ENCODE assay signal across 9 mouse cellular contexts in the genomic region with DNA sequence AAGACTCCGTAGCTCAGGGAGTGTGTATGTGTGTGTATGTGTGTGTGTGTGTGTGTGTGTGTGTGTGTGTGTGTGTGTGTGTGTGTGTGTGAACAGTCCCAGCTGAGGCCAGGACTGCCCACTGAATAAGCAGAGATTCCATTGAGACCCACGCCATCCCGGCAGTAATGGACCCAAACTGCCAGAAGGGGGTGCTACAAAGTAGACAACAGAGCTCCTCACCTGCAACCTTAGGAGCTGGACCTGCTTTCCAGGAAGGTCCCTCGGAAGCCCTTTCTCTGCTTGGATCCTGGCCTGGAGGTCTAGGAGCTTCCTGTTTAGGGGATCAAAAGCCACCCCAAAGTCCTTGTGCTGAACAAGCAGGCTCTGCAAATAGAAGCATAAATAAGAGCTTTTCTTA. TPM values are rescaled to one million over a fixed set of nuclear protein-coding genes. Genes with fewer than 3 reads are reported as not detected.
DNase-seq lines count a peak whose midpoint lies in the region; ATAC-seq lines count a peak whose summit lies in the region.
"Had no signal": no experiment of that assay in that cellular context is flagged by ENCODE, and none has a peak within 500 bp of the region (broad histone marks: within the 10 kb centered on the region; RNA-seq: fewer than 3 reads in every experiment).

No protein-coding gene starts in this region.

- ATAC-seq in hindbrain, embryonic 11.5 days (ENCODE audit: low FRiP score): no peak
- ATAC-seq in hindbrain, embryonic 16.5 days: no peak

- H3K4me2 ChIP-seq in hindbrain, embryonic 11.5 days (replicated peaks; ENCODE audit: low read depth, low read length): no peak overlapping the region
- no peak overlapping the region for H3K4me2 ChIP-seq in hindbrain, embryonic 16.5 days (ENCODE audit: low read length)
- H3K4me2 ChIP-seq: embryonic facial prominence, embryonic 15.5 days had no signal

- no peaks in the 10 kb centered on the region for H3K4me1 ChIP-seq in hindbrain, embryonic 11.5 days (replicated peaks; ENCODE audit: control insufficient read depth, insufficient read depth, low read length)
- H3K4me1 ChIP-seq in hindbrain, embryonic 16.5 days (ENCODE audit: control insufficient read depth, insufficient read depth, low read depth, low read length): peaks cover 4% of the 10 kb centered on the region; the same call in 1 of the 2 replicates
- 0 out of 2 replicates have a peak, but pooled peaks cover 6% of the 10 kb centered on the region for H3K4me1 ChIP-seq in embryonic facial prominence, embryonic 10.5 days
- H3K4me1 ChIP-seq: embryonic facial prominence, embryonic 15.5 days had no signal

- H3K9ac ChIP-seq in hindbrain, embryonic 11.5 days (ENCODE audit: low read depth, low read length): no peak overlapping the region
- H3K9ac ChIP-seq in hindbrain, embryonic 16.5 days (ENCODE audit: low read depth, low read length): no peak overlapping the region
- H3K9ac ChIP-seq: embryonic facial prominence, embryonic 15.5 days had no signal

- no peak overlapping the region for H3K27ac ChIP-seq in hindbrain, embryonic 11.5 days (ENCODE audit: low read depth, low read length)
- no peak overlapping the region for H3K27ac ChIP-seq in hindbrain, embryonic 16.5 days (ENCODE audit: low read depth, low read length)
- H3K27ac ChIP-seq in embryonic facial prominence, embryonic 10.5 days (replicated peaks): no peak overlapping the region
- H3K27ac ChIP-seq: embryonic facial prominence, embryonic 15.5 days had no signal

- no peak overlapping the region for H3K4me3 ChIP-seq in hindbrain, embryonic 11.5 days (ENCODE audit: low read depth, low read length)
- no peak overlapping the region for H3K4me3 ChIP-seq in hindbrain, embryonic 16.5 days (ENCODE audit: low read length)
- H3K4me3 ChIP-seq in embryonic facial prominence, embryonic 10.5 days: no peak overlapping the region
- H3K4me3 ChIP-seq: embryonic facial prominence, embryonic 15.5 days had no signal

- WGBS in hindbrain, embryonic 11.5 days: 21% methylated on average over 4 of the region's 4 CpGs
- WGBS in hindbrain, embryonic 16.5 days: 30% methylated on average over 4 of the region's 4 CpGs
- 26% methylated on average over 4 of the region's 4 CpGs for WGBS in embryonic facial prominence, embryonic 10.5 days

- H3K9me3 ChIP-seq in hindbrain, embryonic 11.5 days (ENCODE audit: control insufficient read depth, low read length): no peaks in the 10 kb centered on the region
- no peaks in the 10 kb centered on the region for H3K9me3 ChIP-seq in hindbrain, embryonic 16.5 days (ENCODE audit: control insufficient read depth, low read length)
- no peaks in the 10 kb centered on the region for H3K9me3 ChIP-seq in embryonic facial prominence, embryonic 10.5 days
- H3K9me3 ChIP-seq: embryonic facial prominence, embryonic 15.5 days had no signal

- DNase-seq in hindbrain, embryonic 11.5 days (ENCODE audit: low spot score): peak; percentile 72
- peak; percentile 73 for DNase-seq in CD4-positive, CD25-positive, alpha-beta regulatory T cell, adult 2 months (ENCODE audit: low read depth, low spot score)
- peak; percentile 78 for DNase-seq in adrenal gland, postnatal 14 days
- DNase-seq in embryonic facial prominence, embryonic 10.5 days (ENCODE audit: low spot score): peak; percentile 73
- DNase-seq in kidney, adult 9 months: peak; percentile 75
- peak; percentile 65 for DNase-seq in lung, postnatal 10 days
- DNase-seq in spleen, postnatal 4 days (ENCODE audit: low spot score in 2 of 2): peak; percentile 56 to 85

- no peaks in the 10 kb centered on the region for H3K36me3 ChIP-seq in hindbrain, embryonic 11.5 days (ENCODE audit: control insufficient read depth, insufficient read depth, low read length)
- H3K36me3 ChIP-seq in hindbrain, embryonic 16.5 days (ENCODE audit: control insufficient read depth, insufficient read depth, low read length): no peaks in the 10 kb centered on the region
- no peaks in the 10 kb centered on the region for H3K36me3 ChIP-seq in embryonic facial prominence, embryonic 10.5 days (replicated peaks)

- no peaks in the 10 kb centered on the region for H3K27me3 ChIP-seq in hindbrain, embryonic 11.5 days (ENCODE audit: control insufficient read depth, insufficient read depth, low read length)
- H3K27me3 ChIP-seq in hindbrain, embryonic 16.5 days (replicated peaks; ENCODE audit: control insufficient read depth, insufficient read depth, low read length): 0 out of 2 replicates have a peak, but pooled peaks cover 4% of the 10 kb centered on the region
- H3K27me3 ChIP-seq in embryonic facial prominence, embryonic 10.5 days (replicated peaks; ENCODE audit: low read depth, poor library complexity, severe bottlenecking): no peaks in the 10 kb centered on the region
- H3K27me3 ChIP-seq: embryonic facial prominence, embryonic 15.5 days had no signal

RNA-seq across cellular contexts. Expression of gene Syne3, which starts 55.7 kb away (rescaled TPM):
- polyA plus RNA-seq in hindbrain, embryonic 11.5 days (2014; fragmentation: Nextera tagmentation; extraction: Ambion mirVana): 0.11 and 0.13 TPM in 2 replicates
- 0.38 and 0.60 TPM in 2 replicates for polyA plus RNA-seq in hindbrain, embryonic 16.5 days (2015; fragmentation: Nextera tagmentation; extraction: Ambion mirVana)
- 8.4 and 10.2 TPM in 2 replicates for total RNA-seq in adrenal gland, postnatal 14 days (2021)
- polyA plus RNA-seq in embryonic facial prominence, embryonic 10.5 days (2016; fragmentation: Nextera tagmentation; extraction: Ambion mirVana): 0.24 and 0.26 TPM in 2 replicates
